Mouse (Mus musculus): ENCODE measurements around the gene Pdlim4. TPM values are rescaled to one million over a fixed set of nuclear protein-coding genes. Genes with fewer than 3 reads are reported as not detected.
"Not testable (repeated sequence)": the region's sequence is repeated elsewhere in the genome, so short reads cannot be mapped to it uniquely, and the experiment has no call there.

Gene Pdlim4
- total RNA-seq, 2 experiments from 2014 or later, result 13.8 to 14.0 TPM

GRCm38 (mm10) chr11:54058056-54058617 lies 10.7 kb downstream of the Pdlim4 start:
- no peak for TF ChIP-seq CTCF (IDR thresholded peaks at IDR 0.05)
- intact Hi-C loops (cut with DNase I), result loop anchor here (2.0 to 10.0 kb wide), 2 partner anchors 31 to 323 kb away; no protein-coding TSS in a partner anchor
- H3K4me3 ChIP-seq, result no peak overlapping the region
- peak in 1 of 2 experiments; percentile 28 for DNase-seq (ENCODE audit: extremely low spot score in 1 of 2, low spot score in 2 of 2)
- H3K27ac ChIP-seq, result peak overlapping the region; percentile 6

- intact Hi-C loops (cut with DNase I), result loop anchor here (10.0 kb wide), 1 partner anchor 323 kb away; no protein-coding TSS in a partner anchor
- no peak overlapping the region for H3K27ac ChIP-seq
- DNase-seq (ENCODE audit: extremely low spot score in 1 of 2, low spot score in 2 of 2), result no peak
- H3K4me3 ChIP-seq, result no peak overlapping the region
- no peak for TF ChIP-seq CTCF (IDR thresholded peaks at IDR 0.05)
Measured at GRCm38 (mm10) chr11:54057428-54057827, 11.4 kb downstream of the Pdlim4 start.

GRCm38 (mm10) chr11:54056132-54056531 lies 12.7 kb downstream of the Pdlim4 start:
- no peak for TF ChIP-seq CTCF (IDR thresholded peaks at IDR 0.05)
- intact Hi-C loops (cut with DNase I), result loop anchor here (10.0 kb wide), 1 partner anchor 321 kb away; no protein-coding TSS in a partner anchor
- H3K27ac ChIP-seq, result no peak overlapping the region
- peak in 1 of 2 experiments; percentile 38 for DNase-seq (ENCODE audit: extremely low spot score in 1 of 2, low spot score in 2 of 2)
- H3K4me3 ChIP-seq, result no peak overlapping the region

GRCm38 (mm10) chr11:54054257-54054656 lies 14.6 kb downstream of the Pdlim4 start:
- TF ChIP-seq CTCF (IDR thresholded peaks at IDR 0.05), result peak; percentile 76
- Histone ChIP-seq H3K27ac (no peak overlapping the region), H3K4me3 (no peak overlapping the region)
- peak; percentile 43 to 51 for DNase-seq (ENCODE audit: extremely low spot score in 1 of 2, low spot score in 2 of 2)
- intact Hi-C loops (cut with DNase I), result loop anchor here (1.0 to 10.0 kb wide), 3 partner anchors 52 to 319 kb away; no protein-coding TSS in a partner anchor

- DNase-seq (ENCODE audit: extremely low spot score in 1 of 2, low spot score in 2 of 2), result no peak
- intact Hi-C loops (cut with DNase I), result loop anchor here (10.0 kb wide), 1 partner anchor 318 kb away; no protein-coding TSS in a partner anchor
- TF ChIP-seq CTCF (IDR thresholded peaks at IDR 0.05), result no peak
- no peak overlapping the region for H3K27ac ChIP-seq
- no peak overlapping the region for H3K4me3 ChIP-seq
Measured at GRCm38 (mm10) chr11:54053090-54053489, 15.7 kb downstream of the Pdlim4 start.

GRCm38 (mm10) chr11:54052128-54052527 lies 16.7 kb downstream of the Pdlim4 start:
- Histone ChIP-seq H3K4me3 (no peak overlapping the region), H3K27ac (no peak overlapping the region)
- TF ChIP-seq CTCF (IDR thresholded peaks at IDR 0.05), result no peak
- no peak for DNase-seq (ENCODE audit: extremely low spot score in 1 of 2, low spot score in 2 of 2)
- intact Hi-C loops (cut with DNase I), result loop anchor here (10.0 kb wide), 1 partner anchor 317 kb away; no protein-coding TSS in a partner anchor

GRCm38 (mm10) chr11:54051161-54051560 lies 17.7 kb downstream of the Pdlim4 start:
- DNase-seq (ENCODE audit: extremely low spot score in 1 of 2, low spot score in 2 of 2), result no peak
- H3K27ac ChIP-seq, result no peak overlapping the region
- no peak overlapping the region for H3K4me3 ChIP-seq
- no peak for TF ChIP-seq CTCF (IDR thresholded peaks at IDR 0.05)
- intact Hi-C loops (cut with DNase I), result loop anchor here (10.0 kb wide), 1 partner anchor 316 kb away; no protein-coding TSS in a partner anchor

GRCm38 (mm10) chr11:54050205-54050604 lies 18.6 kb downstream of the Pdlim4 start:
- intact Hi-C loops (cut with DNase I), result loop anchor here (10.0 kb wide), 1 partner anchor 315 kb away; no protein-coding TSS in a partner anchor

GRCm38 (mm10) chr11:54040676-54041075 lies 28.1 kb downstream of the Pdlim4 start:
- intact Hi-C loops (cut with DNase I), result no loop called here
- no peak overlapping the region for H3K4me3 ChIP-seq
- no peak for TF ChIP-seq CTCF (IDR thresholded peaks at IDR 0.05)
- no peak for DNase-seq (ENCODE audit: extremely low spot score in 1 of 2, low spot score in 2 of 2)
- no peak overlapping the region for H3K27ac ChIP-seq

More at GRCm38 (mm10) chr11:54050205-54050604, 18.6 kb downstream of the Pdlim4 start:
- Histone ChIP-seq H3K27ac (peak overlapping the region; percentile 40; the same call in 1 of the 2 replicates), H3K4me3 (no peak overlapping the region)
- DNase-seq (ENCODE audit: extremely low spot score in 1 of 2, low spot score in 2 of 2), result no peak
- no peak for TF ChIP-seq CTCF (IDR thresholded peaks at IDR 0.05)

- DNase-seq (ENCODE audit: extremely low spot score in 1 of 2, low spot score in 2 of 2); intact Hi-C loops (cut with DNase I); H3K4me3 ChIP-seq; H3K27ac ChIP-seq: not testable (repeated sequence)
Measured at GRCm38 (mm10) chr11:54032872-54033271, 35.9 kb downstream of the Pdlim4 start.

- no peak for DNase-seq (ENCODE audit: extremely low spot score in 1 of 2, low spot score in 2 of 2)
- H3K4me3 ChIP-seq, result no peak overlapping the region
- TF ChIP-seq CTCF (IDR thresholded peaks at IDR 0.05), result no peak
- intact Hi-C loops (cut with DNase I), result loop anchor here (2.0 kb wide), 1 partner anchor 26 kb away; no protein-coding TSS in a partner anchor
- peak overlapping the region; percentile 58 for H3K27ac ChIP-seq
Measured at GRCm38 (mm10) chr11:54028997-54029396, 39.8 kb downstream of the Pdlim4 start.

Measured in left cerebral cortex, adult 2 months (tissue).